Mouse (Mus musculus): ENCODE results near the gene Zfp335. TPM values are rescaled to one million over a fixed set of nuclear protein-coding genes. Genes with fewer than 3 reads are reported as not detected.
"Not testable (repeated sequence)": the region's sequence is repeated elsewhere in the genome, so short reads cannot be mapped to it uniquely, and the experiment has no call there.

Zfp335 gene
- polyA plus RNA-seq, 1 experiment from 2014 or later, result 18.3 TPM

DNA sequence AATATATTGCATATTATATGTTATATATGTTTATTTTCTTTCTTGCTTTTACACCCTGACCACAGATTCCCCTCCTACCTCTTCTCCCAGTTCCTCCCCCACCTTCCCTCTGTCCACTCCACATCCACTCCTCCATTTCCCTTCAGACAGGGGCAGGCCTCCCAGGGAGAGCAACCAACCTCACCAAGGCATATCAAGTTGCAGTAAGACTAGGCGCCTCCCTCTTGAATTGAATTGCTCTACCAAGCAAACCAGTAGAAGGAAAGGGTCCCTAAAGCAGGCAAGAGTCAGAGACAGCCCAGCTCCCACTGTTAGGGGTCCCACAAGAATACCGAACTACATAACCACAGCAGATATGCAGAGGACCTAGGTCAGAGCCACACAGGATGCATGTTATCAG lies 52.4 kb downstream of the Zfp335 start:
- no peak for ATAC-seq (ENCODE audit: low FRiP score)
- WGBS, result 60% methylated on average over 2 of the region's 2 CpGs
- H3K27me3 ChIP-seq, result peaks cover 68% of the 10 kb centered on the region

DNA sequence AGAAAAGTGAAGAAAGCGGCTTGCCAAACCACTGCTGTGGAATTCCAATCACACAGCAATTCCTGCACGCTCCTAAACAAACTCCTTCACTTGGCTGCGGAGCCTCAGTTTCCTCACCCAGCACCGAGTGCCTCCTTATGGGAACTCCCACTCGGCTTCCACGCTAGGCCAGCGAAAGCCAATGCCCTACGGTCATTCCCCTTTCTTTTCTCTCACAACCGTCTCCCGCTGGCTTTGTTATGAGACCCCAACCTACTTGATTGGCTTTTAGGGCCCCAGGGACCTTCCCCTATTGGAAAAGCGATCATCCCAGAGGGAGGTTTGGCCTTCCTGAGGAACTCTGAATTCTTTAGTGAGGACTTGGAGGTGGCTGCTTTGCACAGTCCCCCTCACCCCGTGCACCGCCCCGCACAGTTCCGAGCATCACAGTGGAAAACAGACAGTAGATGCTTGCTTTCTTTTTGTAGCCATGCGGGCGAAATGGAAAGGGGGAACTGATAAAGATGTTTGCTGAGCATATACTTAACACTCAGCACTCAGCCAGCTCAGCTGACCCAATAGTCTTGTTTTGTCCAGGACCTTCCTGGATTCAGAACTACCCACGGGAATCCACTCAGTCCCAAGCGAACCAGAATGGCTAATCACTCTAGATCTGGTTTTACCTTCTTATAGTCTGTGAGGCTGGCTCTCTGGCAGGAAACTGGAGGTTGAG lies 53.6 kb downstream of the Zfp335 start:
- WGBS, result 2% methylated on average over 19 of the region's 19 CpGs
- H3K4me1 ChIP-seq, result peaks cover 32% of the 10 kb centered on the region
- H3K9ac ChIP-seq, result peak overlapping the region; percentile 55
- no peaks in the 10 kb centered on the region for H3K9me3 ChIP-seq
- peak overlapping the region; percentile 46; the same call in 1 of the 2 replicates for H3K27ac ChIP-seq
- H3K36me3 ChIP-seq (replicated peaks), result no peaks in the 10 kb centered on the region
- H3K4me3 ChIP-seq (replicated peaks), result peak overlapping the region; percentile 51
- no peak; the same call in 1 of the 2 replicates for ATAC-seq (ENCODE audit: low FRiP score)
- peak overlapping the region; percentile 93 for H3K4me2 ChIP-seq
- H3K27me3 ChIP-seq, result peaks cover 70% of the 10 kb centered on the region

More for the DNA sequence above, 52.4 kb downstream of the Zfp335 start:
- Histone ChIP-seq H3K4me2 (no peak overlapping the region), H3K4me3 (replicated peaks) (no peak overlapping the region), H3K9ac (no peak overlapping the region), H3K27ac (no peak overlapping the region), H3K4me1 (peaks cover 32% of the 10 kb centered on the region), H3K9me3 (no peaks in the 10 kb centered on the region), H3K36me3 (replicated peaks) (no peaks in the 10 kb centered on the region)

DNA sequence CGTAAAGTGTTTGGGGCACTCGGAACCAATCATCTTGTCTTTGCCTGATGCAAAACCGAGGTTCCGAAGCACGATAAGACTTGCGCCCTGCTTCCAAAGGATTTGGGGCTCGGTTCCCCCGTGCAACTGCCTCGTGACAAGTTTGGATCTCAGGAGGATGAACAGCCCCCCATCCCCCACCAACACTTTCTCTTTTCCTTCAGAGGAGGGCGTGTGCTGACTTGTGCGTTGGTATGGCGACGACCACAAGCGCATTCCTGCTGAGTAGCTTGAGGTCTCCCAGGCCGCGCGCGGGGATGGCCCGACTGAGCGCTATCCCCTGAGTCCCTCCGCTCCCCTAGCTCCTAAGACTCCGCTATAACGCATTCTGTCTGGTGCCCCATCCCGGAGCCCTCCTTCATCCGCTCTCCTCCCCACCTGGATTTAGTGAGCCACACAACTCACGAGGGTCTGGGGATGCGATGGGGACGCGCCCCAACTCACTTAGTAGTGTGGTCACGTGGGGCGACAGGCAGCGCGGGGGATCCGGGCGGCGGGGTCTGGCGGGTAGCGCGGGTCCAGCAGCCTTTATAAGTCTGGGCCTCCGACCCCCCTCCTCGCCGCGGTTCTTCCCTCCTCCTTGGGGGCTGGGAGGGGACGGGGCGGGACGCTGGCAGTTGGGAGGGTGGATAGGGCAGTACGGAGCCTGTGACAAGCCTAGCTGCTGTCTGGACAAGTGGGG lies 54.3 kb downstream of the Zfp335 start, which contains the start of gene Pltp:
Gene Pltp (minus strand): TSS at position 611 of the 721 bp plus-strand sequence.
- H3K36me3 ChIP-seq (replicated peaks), result no peaks in the 10 kb centered on the region
- no peaks in the 10 kb centered on the region for H3K9me3 ChIP-seq
- H3K27ac ChIP-seq, result peak within 1 kb of the TSS; percentile 46; the same call in 1 of the 2 replicates
- peak; percentile 74 for ATAC-seq (ENCODE audit: low FRiP score)
- peaks cover 31% of the 10 kb centered on the region for H3K4me1 ChIP-seq
- peak within 1 kb of the TSS; percentile 51 for H3K4me3 ChIP-seq (replicated peaks)
- peaks cover 70% of the 10 kb centered on the region for H3K27me3 ChIP-seq
- H3K9ac ChIP-seq, result peak within 1 kb of the TSS; percentile 55
- H3K4me2 ChIP-seq, result peak within 1 kb of the TSS; percentile 93
- under 1% methylated on average over 47 of the region's 47 CpGs for WGBS

DNA sequence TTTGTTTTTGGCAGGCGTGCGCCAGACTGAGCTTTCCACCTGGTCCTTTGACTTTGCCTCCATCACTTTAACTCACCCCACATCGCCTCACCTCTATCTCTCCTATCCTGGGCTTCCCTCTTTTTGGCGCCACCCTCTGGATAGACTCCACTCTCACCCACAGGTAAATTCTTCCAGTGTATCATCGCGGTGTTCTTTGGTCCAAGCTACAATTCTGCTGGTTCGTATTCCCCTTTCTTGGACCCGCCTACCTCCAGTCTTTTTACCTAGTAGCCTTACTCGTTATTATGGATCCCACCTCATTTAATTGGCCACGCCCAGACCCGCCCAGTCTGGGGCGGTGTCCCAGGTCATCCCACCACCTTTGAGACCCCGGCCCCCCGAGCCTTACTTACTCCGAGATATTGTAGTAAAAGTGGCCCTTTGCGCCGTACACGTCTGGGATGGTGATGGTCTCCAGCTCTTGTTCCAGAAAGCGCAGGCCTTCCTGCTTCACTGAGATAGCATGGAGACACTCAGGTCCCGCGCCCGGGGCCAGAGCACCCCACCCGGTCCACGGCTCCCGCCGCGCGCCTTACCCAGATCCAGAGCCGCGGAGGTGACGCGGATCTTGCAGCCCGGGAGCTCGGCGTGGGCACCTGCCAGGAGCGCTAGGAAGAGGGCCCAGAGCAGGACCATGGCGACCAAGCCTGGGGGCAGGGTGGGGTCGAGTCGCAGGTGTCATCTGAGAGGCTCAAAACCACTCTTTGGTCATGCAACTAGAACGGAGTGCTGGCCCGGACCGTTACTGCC lies 55.1 kb downstream of the Zfp335 start:
- H3K27ac ChIP-seq, result no peak overlapping the region
- H3K9ac ChIP-seq, result peak overlapping the region; percentile 55
- H3K9me3 ChIP-seq, result no peaks in the 10 kb centered on the region
- H3K4me1 ChIP-seq, result peaks cover 29% of the 10 kb centered on the region
- H3K4me3 ChIP-seq (replicated peaks), result peak overlapping the region; percentile 51
- no peaks in the 10 kb centered on the region for H3K36me3 ChIP-seq (replicated peaks)
- peak overlapping the region; percentile 93 for H3K4me2 ChIP-seq
- H3K27me3 ChIP-seq, result peaks cover 67% of the 10 kb centered on the region
- WGBS, result 1% methylated on average over 42 of the region's 42 CpGs
- ATAC-seq (ENCODE audit: low FRiP score), result peak; percentile 40; the same call in 1 of the 2 replicates

DNA sequence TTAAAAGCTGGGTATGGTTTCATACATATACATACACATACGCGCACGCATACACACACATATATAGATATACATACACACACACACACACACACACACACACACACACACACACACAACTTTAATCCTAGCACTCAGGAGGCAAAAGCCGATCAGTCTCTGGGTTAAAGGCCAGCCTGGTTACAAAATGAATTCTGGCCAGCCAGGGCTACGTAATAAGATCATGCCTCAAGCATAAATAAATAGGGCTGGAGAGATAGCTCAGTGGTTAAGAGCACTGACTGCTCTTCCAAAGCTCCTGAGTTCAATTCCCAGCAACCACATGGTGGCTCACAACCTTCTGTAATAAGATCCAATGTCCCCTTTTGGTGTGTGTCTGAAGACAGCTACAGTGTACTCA lies 56.0 kb downstream of the Zfp335 start:
- not testable (repeated sequence) for H3K9me3 ChIP-seq; H3K4me3 ChIP-seq (replicated peaks); H3K36me3 ChIP-seq (replicated peaks); H3K27ac ChIP-seq; H3K9ac ChIP-seq; ATAC-seq (ENCODE audit: low FRiP score)
- Histone ChIP-seq H3K27me3 (peaks cover 60% of the 10 kb centered on the region), H3K4me2 (0 out of 2 replicates have a peak overlapping the region, but pooled peaks have one; percentile 93), H3K4me1 (peaks cover 29% of the 10 kb centered on the region)
- 79% methylated on average over 5 of the region's 5 CpGs for WGBS

DNA sequence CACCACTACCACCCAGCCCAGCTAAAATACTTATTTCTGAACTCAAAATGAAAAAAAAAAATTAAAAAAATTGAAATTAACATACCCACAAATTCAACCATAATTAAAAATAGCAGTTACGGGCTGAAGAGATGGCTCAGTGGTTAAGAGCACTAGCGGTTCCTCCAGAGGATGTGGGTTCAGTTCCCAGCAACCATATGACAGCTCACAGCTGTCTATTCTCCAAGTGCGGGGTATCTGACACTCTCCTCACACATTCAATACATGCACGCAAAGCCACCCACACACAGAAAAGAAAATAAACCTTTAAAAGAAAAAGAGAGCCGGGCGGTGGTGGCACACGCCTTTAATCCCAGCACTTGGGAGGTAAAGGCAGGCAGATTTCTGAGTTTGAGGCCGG lies 61.5 kb downstream of the Zfp335 start:
- Histone ChIP-seq H3K27me3 (peaks cover 11% of the 10 kb centered on the region), H3K4me1 (no peaks in the 10 kb centered on the region), H3K9me3 (no peaks in the 10 kb centered on the region), H3K4me2 (no peak overlapping the region), H3K36me3 (replicated peaks) (0 out of 2 replicates have a peak, but pooled peaks cover 6% of the 10 kb centered on the region), H3K27ac (no peak overlapping the region), H3K9ac (no peak overlapping the region), H3K4me3 (replicated peaks) (no peak overlapping the region)
- no peak for ATAC-seq (ENCODE audit: low FRiP score)
- 93% methylated on average over 8 of the region's 8 CpGs for WGBS

DNA sequence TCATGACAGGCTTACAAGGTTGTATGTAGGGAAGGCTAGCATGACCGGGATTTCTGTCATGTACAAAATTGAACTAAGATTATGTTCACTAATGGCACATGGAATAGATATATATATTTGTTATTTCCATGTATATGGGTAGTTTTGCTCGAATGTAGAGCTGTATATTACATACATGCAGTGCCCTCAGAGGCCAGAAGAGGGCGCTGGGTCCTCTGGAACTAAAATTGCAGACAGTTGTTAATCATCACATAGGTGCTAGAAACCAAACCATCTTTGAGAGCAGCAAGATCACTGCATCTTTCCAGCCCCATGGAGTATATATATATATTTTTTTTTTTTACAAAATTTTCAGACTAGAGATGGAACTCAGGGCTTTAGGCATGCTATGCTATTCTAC lies 65.8 kb downstream of the Zfp335 start:
- Histone ChIP-seq H3K9me3 (no peaks in the 10 kb centered on the region), H3K36me3 (replicated peaks) (0 out of 2 replicates have a peak, but pooled peaks cover 6% of the 10 kb centered on the region), H3K4me2 (no peak overlapping the region), H3K4me1 (no peaks in the 10 kb centered on the region), H3K4me3 (replicated peaks) (no peak overlapping the region), H3K9ac (no peak overlapping the region), H3K27ac (no peak overlapping the region), H3K27me3 (no peaks in the 10 kb centered on the region)
- ATAC-seq (ENCODE audit: low FRiP score), result no peak
- WGBS, result 49% methylated on average over 3 of the region's 3 CpGs

Other genes starting within 250 kb of the Zfp335 start
- gene Wfdc11, start 237.7 kb downstream of the Zfp335 start, polyA plus RNA-seq (2016; fragmentation: Nextera tagmentation; extraction: Ambion mirVana), result not detected in 2 replicates
- gene Wfdc13, start 226.7 kb downstream of the Zfp335 start, polyA plus RNA-seq (2016; fragmentation: Nextera tagmentation; extraction: Ambion mirVana), result not detected in 2 replicates
- not detected in 2 replicates for gene Spint4, start 213.3 kb downstream of the Zfp335 start, polyA plus RNA-seq (2016; fragmentation: Nextera tagmentation; extraction: Ambion mirVana)
- not detected in 2 replicates for gene Spint5, start 196.5 kb downstream of the Zfp335 start, polyA plus RNA-seq (2016; fragmentation: Nextera tagmentation; extraction: Ambion mirVana)
- gene Wfdc3, start 165.8 kb downstream of the Zfp335 start, polyA plus RNA-seq (2016; fragmentation: Nextera tagmentation; extraction: Ambion mirVana), result 0.73 and 0.81 TPM in 2 replicates
- gene Dnttip1, start 165.8 kb downstream of the Zfp335 start, polyA plus RNA-seq (2016; fragmentation: Nextera tagmentation; extraction: Ambion mirVana), result 83.6 and 88.3 TPM in 2 replicates
- 601 and 611 TPM in 2 replicates for gene Ube2c, start 141.9 kb downstream of the Zfp335 start, polyA plus RNA-seq (2016; fragmentation: Nextera tagmentation; extraction: Ambion mirVana)
- gene Tnnc2, start 131.8 kb downstream of the Zfp335 start, polyA plus RNA-seq (2016; fragmentation: Nextera tagmentation; extraction: Ambion mirVana), result 1.3 TPM in 1 of 2 replicates, not detected in the other
- gene Snx21, start 125.9 kb downstream of the Zfp335 start, polyA plus RNA-seq (2016; fragmentation: Nextera tagmentation; extraction: Ambion mirVana), result 11.5 and 13.0 TPM in 2 replicates
- 13.2 and 13.7 TPM in 2 replicates for gene Acot8, start 106.9 kb downstream of the Zfp335 start, polyA plus RNA-seq (2016; fragmentation: Nextera tagmentation; extraction: Ambion mirVana)
- 10.2 and 10.7 TPM in 2 replicates for gene Zswim3, start 106.7 kb downstream of the Zfp335 start, polyA plus RNA-seq (2016; fragmentation: Nextera tagmentation; extraction: Ambion mirVana)
- gene Zswim1, start 89.1 kb downstream of the Zfp335 start, polyA plus RNA-seq (2016; fragmentation: Nextera tagmentation; extraction: Ambion mirVana), result 21.4 and 25.7 TPM in 2 replicates
- gene Spata25, start 83.2 kb downstream of the Zfp335 start, polyA plus RNA-seq (2016; fragmentation: Nextera tagmentation; extraction: Ambion mirVana), result not detected in 2 replicates
- gene Ctsa, start 78.9 kb downstream of the Zfp335 start, polyA plus RNA-seq (2016; fragmentation: Nextera tagmentation; extraction: Ambion mirVana), result 85.8 and 88.3 TPM in 2 replicates
- gene Neurl2, start 78.3 kb downstream of the Zfp335 start, polyA plus RNA-seq (2016; fragmentation: Nextera tagmentation; extraction: Ambion mirVana), result 4.2 and 4.6 TPM in 2 replicates
- 39.0 and 40.4 TPM in 2 replicates for gene Pltp, start 54.0 kb downstream of the Zfp335 start, polyA plus RNA-seq (2016; fragmentation: Nextera tagmentation; extraction: Ambion mirVana)
- gene Pcif1, start 32.5 kb downstream of the Zfp335 start, polyA plus RNA-seq (2016; fragmentation: Nextera tagmentation; extraction: Ambion mirVana), result 92.9 and 96.3 TPM in 2 replicates
- gene Mmp9, start 29.0 kb upstream of the Zfp335 start, polyA plus RNA-seq (2016; fragmentation: Nextera tagmentation; extraction: Ambion mirVana), result 3.6 and 4.4 TPM in 2 replicates
- gene Slc12a5, start 49.0 kb upstream of the Zfp335 start, polyA plus RNA-seq (2016; fragmentation: Nextera tagmentation; extraction: Ambion mirVana), result 5.6 and 6.2 TPM in 2 replicates
- 138 and 144 TPM in 2 replicates for gene Ncoa5, start 123.1 kb upstream of the Zfp335 start, polyA plus RNA-seq (2016; fragmentation: Nextera tagmentation; extraction: Ambion mirVana)
- gene Cd40, start 143.9 kb upstream of the Zfp335 start, polyA plus RNA-seq (2016; fragmentation: Nextera tagmentation; extraction: Ambion mirVana), result 2.7 and 4.8 TPM in 2 replicates
- not detected in 2 replicates for gene 1700025C18Rik, start 179.0 kb upstream of the Zfp335 start, polyA plus RNA-seq (2016; fragmentation: Nextera tagmentation; extraction: Ambion mirVana)